8 mouse cellular contexts compared by ENCODE assay signal in the genomic region with DNA sequence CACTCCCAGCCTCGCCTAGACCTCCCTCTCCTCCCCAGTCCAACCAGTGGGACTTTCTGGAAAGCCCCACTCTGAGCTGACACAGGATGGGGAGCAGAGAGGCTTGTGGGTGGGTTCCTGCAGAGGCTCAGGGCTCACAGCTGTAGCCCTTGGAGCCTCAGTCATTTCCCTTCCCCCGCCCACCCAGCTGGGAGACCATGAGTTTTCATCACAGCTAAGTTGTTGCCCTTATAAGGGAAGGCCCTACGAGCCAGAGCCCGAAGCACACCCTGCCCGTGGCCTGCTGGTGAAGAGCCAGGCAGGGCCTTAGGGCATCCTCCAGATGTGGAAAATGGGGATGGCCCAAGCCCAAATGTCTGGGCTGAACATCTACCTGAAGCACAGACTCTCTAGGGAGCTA. TPM values are rescaled to one million over a fixed set of nuclear protein-coding genes. Genes with fewer than 3 reads are reported as not detected.
DNase-seq lines count a peak whose midpoint lies in the region; ATAC-seq lines count a peak whose summit lies in the region.

No protein-coding gene starts in this region.

- 0 out of 2 replicates have a peak, but pooled peaks cover 3% of the 10 kb centered on the region for H3K4me1 ChIP-seq in midbrain, embryonic 14.5 days (ENCODE audit: control insufficient read depth, insufficient read depth, low read length)
- H3K4me1 ChIP-seq in midbrain, embryonic 11.5 days (ENCODE audit: control insufficient read depth, insufficient read depth, low read length), result peaks cover 10% of the 10 kb centered on the region
- peaks cover 62% of the 10 kb centered on the region for H3K4me1 ChIP-seq in embryonic facial prominence, embryonic 13.5 days
- H3K4me1 ChIP-seq in neural tube, embryonic 12.5 days, result peaks cover 42% of the 10 kb centered on the region

- H3K36me3 ChIP-seq in midbrain, embryonic 14.5 days (ENCODE audit: control insufficient read depth, insufficient read depth, low read length), result no peaks in the 10 kb centered on the region; the same call in 1 of the 2 replicates
- H3K36me3 ChIP-seq in midbrain, embryonic 11.5 days (ENCODE audit: control insufficient read depth, insufficient read depth, low read length), result no peaks in the 10 kb centered on the region; the same call in 1 of the 2 replicates
- peaks cover 17% of the 10 kb centered on the region for H3K36me3 ChIP-seq in embryonic facial prominence, embryonic 13.5 days
- peaks cover 6% of the 10 kb centered on the region for H3K36me3 ChIP-seq in neural tube, embryonic 12.5 days

- no peak for ATAC-seq in midbrain, embryonic 14.5 days (ENCODE audit: low FRiP score, low TSS enrichment)
- ATAC-seq in midbrain, embryonic 11.5 days (ENCODE audit: low FRiP score), result no peak
- ATAC-seq in embryonic facial prominence, embryonic 13.5 days (ENCODE audit: insufficient number of reproducible peaks, insufficient read depth, low FRiP score, low TSS enrichment, low read depth), result peak; percentile 52; the same call in 1 of the 2 replicates
- ATAC-seq in neural tube, embryonic 12.5 days (ENCODE audit: low FRiP score, low read depth), result no peak

- H3K4me3 ChIP-seq in midbrain, embryonic 14.5 days (replicated peaks; ENCODE audit: low read depth, low read length), result no peak overlapping the region
- H3K4me3 ChIP-seq in midbrain, embryonic 11.5 days (ENCODE audit: low read depth, low read length), result no peak overlapping the region
- H3K4me3 ChIP-seq in embryonic facial prominence, embryonic 13.5 days, result no peak overlapping the region
- no peak overlapping the region for H3K4me3 ChIP-seq in neural tube, embryonic 12.5 days

- H3K9me3 ChIP-seq in midbrain, embryonic 14.5 days (ENCODE audit: control insufficient read depth, low read length), result no peaks in the 10 kb centered on the region
- no peaks in the 10 kb centered on the region for H3K9me3 ChIP-seq in midbrain, embryonic 11.5 days (ENCODE audit: control insufficient read depth, low read length)
- H3K9me3 ChIP-seq in embryonic facial prominence, embryonic 13.5 days, result no peaks in the 10 kb centered on the region
- no peaks in the 10 kb centered on the region for H3K9me3 ChIP-seq in neural tube, embryonic 12.5 days

- no peak overlapping the region for H3K27ac ChIP-seq in midbrain, embryonic 14.5 days (replicated peaks; ENCODE audit: low read depth, low read length)
- no peak overlapping the region for H3K27ac ChIP-seq in midbrain, embryonic 11.5 days (ENCODE audit: low read depth, low read length)
- peak overlapping the region; percentile 89 for H3K27ac ChIP-seq in embryonic facial prominence, embryonic 13.5 days
- no peak overlapping the region for H3K27ac ChIP-seq in neural tube, embryonic 12.5 days

- no peak overlapping the region for H3K9ac ChIP-seq in midbrain, embryonic 14.5 days (replicated peaks; ENCODE audit: low read length)
- H3K9ac ChIP-seq in midbrain, embryonic 11.5 days (ENCODE audit: low read length), result no peak overlapping the region
- H3K9ac ChIP-seq in embryonic facial prominence, embryonic 13.5 days, result peak overlapping the region; percentile 41
- H3K9ac ChIP-seq in neural tube, embryonic 12.5 days, result no peak overlapping the region

- DNase-seq in midbrain, embryonic 14.5 days, result peak; percentile 27
- no peak for DNase-seq in midbrain, embryonic 11.5 days (ENCODE audit: low spot score, missing footprints)
- DNase-seq in heart, postnatal 4 days, result peak; percentile 85
- DNase-seq in liver, result peak; percentile 79
- peak; percentile 81 for DNase-seq in urinary bladder, postnatal 14 days (ENCODE audit: low spot score)
- DNase-seq in layer of hippocampus, adult 11-12 months (ENCODE audit: low spot score), result no peak

- H3K4me2 ChIP-seq in midbrain, embryonic 14.5 days (ENCODE audit: low read length), result no peak overlapping the region
- no peak overlapping the region for H3K4me2 ChIP-seq in midbrain, embryonic 11.5 days
- H3K4me2 ChIP-seq in embryonic facial prominence, embryonic 13.5 days, result no peak overlapping the region
- H3K4me2 ChIP-seq in neural tube, embryonic 12.5 days (replicated peaks), result 0 out of 2 replicates have a peak overlapping the region, but pooled peaks have one; percentile 9

- WGBS in midbrain, embryonic 14.5 days, result 42% methylated on average over 5 of the region's 5 CpGs
- WGBS in midbrain, embryonic 11.5 days, result 47% methylated on average over 5 of the region's 5 CpGs
- 11% methylated on average over 5 of the region's 5 CpGs for WGBS in embryonic facial prominence, embryonic 13.5 days
- WGBS in neural tube, embryonic 12.5 days, result 27% methylated on average over 5 of the region's 5 CpGs

- no peaks in the 10 kb centered on the region for H3K27me3 ChIP-seq in midbrain, embryonic 14.5 days (ENCODE audit: control insufficient read depth, insufficient read depth, low read length)
- no peaks in the 10 kb centered on the region for H3K27me3 ChIP-seq in midbrain, embryonic 11.5 days (ENCODE audit: control insufficient read depth, insufficient read depth, low read length)
- H3K27me3 ChIP-seq in embryonic facial prominence, embryonic 13.5 days, result no peaks in the 10 kb centered on the region
- H3K27me3 ChIP-seq in neural tube, embryonic 12.5 days (replicated peaks), result no peaks in the 10 kb centered on the region

RNA-seq across cellular contexts. Expression of a gene that starts 28.8 kb away (rescaled TPM):
- polyA plus RNA-seq in midbrain, embryonic 14.5 days (2014; fragmentation: Nextera tagmentation; extraction: Ambion mirVana), result 2.9 and 4.6 TPM in 2 replicates
- 8.2 and 9.0 TPM in 2 replicates for polyA plus RNA-seq in midbrain, embryonic 11.5 days (2014; fragmentation: Nextera tagmentation; extraction: Ambion mirVana)
- polyA plus RNA-seq in embryonic facial prominence, embryonic 13.5 days (2015; fragmentation: Nextera tagmentation; extraction: Ambion mirVana), result 12.6 TPM in 2 replicates
- 10 to 100 TPM; 17.9 to 19.4 TPM for total RNA-seq in heart, postnatal 4 days (2021)
- polyA plus RNA-seq in neural tube, embryonic 12.5 days (2016; fragmentation: Nextera tagmentation; extraction: Ambion mirVana), result 11.6 and 12.4 TPM in 2 replicates

RNA-seq across cellular contexts. Expression of a gene that starts 31.0 kb away (rescaled TPM):
- polyA plus RNA-seq in midbrain, embryonic 14.5 days (2014; fragmentation: Nextera tagmentation; extraction: Ambion mirVana), result 0.55 and 1.00 TPM in 2 replicates
- not detected in 2 replicates for polyA plus RNA-seq in midbrain, embryonic 11.5 days (2014; fragmentation: Nextera tagmentation; extraction: Ambion mirVana)
- not detected in 2 replicates for polyA plus RNA-seq in embryonic facial prominence, embryonic 13.5 days (2015; fragmentation: Nextera tagmentation; extraction: Ambion mirVana)
- total RNA-seq in heart, postnatal 4 days (2021), result not detected
- polyA plus RNA-seq in neural tube, embryonic 12.5 days (2016; fragmentation: Nextera tagmentation; extraction: Ambion mirVana), result 0.38 TPM in 1 of 2 replicates, not detected in the other

RNA-seq across cellular contexts. Expression of a gene that starts 35.9 kb away (rescaled TPM):
- polyA plus RNA-seq in midbrain, embryonic 14.5 days (2014; fragmentation: Nextera tagmentation; extraction: Ambion mirVana), result 1.5 and 2.6 TPM in 2 replicates
- 12.0 and 13.6 TPM in 2 replicates for polyA plus RNA-seq in midbrain, embryonic 11.5 days (2014; fragmentation: Nextera tagmentation; extraction: Ambion mirVana)
- polyA plus RNA-seq in embryonic facial prominence, embryonic 13.5 days (2015; fragmentation: Nextera tagmentation; extraction: Ambion mirVana), result 15.4 and 18.4 TPM in 2 replicates
- total RNA-seq in heart, postnatal 4 days (2021), result 1 to 10 TPM; 6.2 to 7.6 TPM
- 14.7 and 15.8 TPM in 2 replicates for polyA plus RNA-seq in neural tube, embryonic 12.5 days (2016; fragmentation: Nextera tagmentation; extraction: Ambion mirVana)

Comparison
In these comparisons a context has a peak if more than half of its experiments do, and no peak if none do; other contexts are left out.
1. DNase-seq: peak in midbrain, embryonic 14.5 days (single experiment), heart, postnatal 4 days (single experiment), liver (single experiment) and urinary bladder, postnatal 14 days (single experiment); none in midbrain, embryonic 11.5 days (single experiment) and layer of hippocampus, adult 11-12 months (single experiment).